20 mouse cellular contexts compared by ENCODE assay signal in genomic region chr15:80037255-80038109, GRCm38 (mm10). TPM values are rescaled to one million over a fixed set of nuclear protein-coding genes. Genes with fewer than 3 reads are reported as not detected.
DNase-seq lines count a peak whose midpoint lies in the region; ATAC-seq and TF ChIP-seq lines count a peak whose summit lies in the region.
"Had no signal": no experiment of that assay in that cellular context is flagged by ENCODE, and none has a peak within 500 bp of the region (broad histone marks: within the 10 kb centered on the region; RNA-seq: fewer than 3 reads in every experiment).

No protein-coding gene starts in this region.

- H3K4me2 ChIP-seq in heart, embryonic 15.5 days, result no peak overlapping the region
- no peak overlapping the region for H3K4me2 ChIP-seq in heart, embryonic 11.5 days
- H3K4me2 ChIP-seq in lung, postnatal 0 days (replicated peaks; ENCODE audit: low read depth, low read length), result no peak overlapping the region
- H3K4me2 ChIP-seq: forebrain, embryonic 12.5 days; limb, embryonic 12.5 days; midbrain, embryonic 15.5 days had no signal

- no peak for TF ChIP-seq CTCF in lung, postnatal 0 days (IDR thresholded peaks at IDR 0.05)
- no peak for TF ChIP-seq CTCF in Patski (IDR thresholded peaks at IDR 0.05)

- in situ Hi-C loops in Patski (cut with MboI; ENCODE audit: low pct_unique_long_range_greater_than_20kb), result no loop called here

- H3K36me3 ChIP-seq in heart, embryonic 15.5 days, result no peaks in the 10 kb centered on the region
- H3K36me3 ChIP-seq in heart, embryonic 11.5 days (ENCODE audit: control insufficient read depth, insufficient read depth, low read length), result no peaks in the 10 kb centered on the region
- no peaks in the 10 kb centered on the region for H3K36me3 ChIP-seq in lung, postnatal 0 days (ENCODE audit: insufficient read depth, low read length)
- H3K36me3 ChIP-seq: forebrain, embryonic 12.5 days; limb, embryonic 12.5 days; midbrain, embryonic 15.5 days had no signal

- POLR2A ChIA-PET in Patski (lab: Charles Lee), result no interaction called here

- 0 out of 2 replicates have a peak, but pooled peaks have one; percentile 20 for TF ChIP-seq EP300 in lung, postnatal 0 days (IDR thresholded peaks at IDR 0.05)

- H3K4me3 ChIP-seq in heart, embryonic 15.5 days, result no peak overlapping the region
- no peak overlapping the region for H3K4me3 ChIP-seq in heart, embryonic 11.5 days (ENCODE audit: low read depth, low read length)
- H3K4me3 ChIP-seq in lung, postnatal 0 days (ENCODE audit: low read depth, low read length), result no peak overlapping the region
- H3K4me3 ChIP-seq: forebrain, embryonic 12.5 days; limb, embryonic 12.5 days; midbrain, embryonic 15.5 days had no signal

- WGBS in heart, embryonic 15.5 days, result 65% methylated on average over 11 of the region's 11 CpGs
- WGBS in heart, embryonic 11.5 days (ENCODE audit: insufficient replicate concordance), result 68% methylated on average over 11 of the region's 11 CpGs
- 62% methylated on average over 11 of the region's 11 CpGs for WGBS in lung, postnatal 0 days

- H3K27me3 ChIP-seq in heart, embryonic 15.5 days, result no peaks in the 10 kb centered on the region
- H3K27me3 ChIP-seq in heart, embryonic 11.5 days (ENCODE audit: control insufficient read depth, insufficient read depth, low read length), result no peaks in the 10 kb centered on the region
- no peaks in the 10 kb centered on the region for H3K27me3 ChIP-seq in lung, postnatal 0 days (replicated peaks; ENCODE audit: insufficient read depth, low read length)
- no peaks in the 10 kb centered on the region for H3K27me3 ChIP-seq in Patski
- H3K27me3 ChIP-seq: forebrain, embryonic 12.5 days; limb, embryonic 12.5 days; midbrain, embryonic 15.5 days had no signal

- ATAC-seq in heart, embryonic 15.5 days (replicated peaks; ENCODE audit: insufficient number of reproducible peaks, insufficient read depth, low FRiP score, low read depth), result no peak
- no peak for ATAC-seq in heart, embryonic 11.5 days (replicated peaks; ENCODE audit: insufficient number of reproducible peaks, low FRiP score, low TSS enrichment)
- peak; percentile 77 for ATAC-seq in lung, postnatal 0 days
- peak; percentile 85 for ATAC-seq in Patski
- ATAC-seq: CD4-positive, CD25-positive, alpha-beta regulatory T cell, adult 4 months; hindbrain, postnatal 0 days; midbrain, embryonic 15.5 days had no signal

- no peaks in the 10 kb centered on the region for H3K9me3 ChIP-seq in heart, embryonic 15.5 days (replicated peaks)
- no peaks in the 10 kb centered on the region for H3K9me3 ChIP-seq in heart, embryonic 11.5 days (replicated peaks; ENCODE audit: control insufficient read depth, low read length)
- no peaks in the 10 kb centered on the region for H3K9me3 ChIP-seq in lung, postnatal 0 days (ENCODE audit: low read length)
- H3K9me3 ChIP-seq: forebrain, embryonic 12.5 days; midbrain, embryonic 15.5 days had no signal

- no peak overlapping the region for H3K9ac ChIP-seq in heart, embryonic 15.5 days
- no peak overlapping the region for H3K9ac ChIP-seq in heart, embryonic 11.5 days (ENCODE audit: low read depth, low read length)
- H3K9ac ChIP-seq in lung, postnatal 0 days (replicated peaks; ENCODE audit: low read depth), result no peak overlapping the region
- H3K9ac ChIP-seq: forebrain, embryonic 12.5 days; limb, embryonic 12.5 days; liver, embryonic 14.5 days; midbrain, embryonic 15.5 days had no signal

- 0 out of 2 replicates have a peak, but pooled peaks cover 3% of the 10 kb centered on the region for H3K4me1 ChIP-seq in heart, embryonic 15.5 days (replicated peaks)
- no peaks in the 10 kb centered on the region for H3K4me1 ChIP-seq in heart, embryonic 11.5 days (ENCODE audit: control insufficient read depth, insufficient read depth, low read length)
- H3K4me1 ChIP-seq in lung, postnatal 0 days (ENCODE audit: insufficient read depth, low read depth, low read length), result no peaks in the 10 kb centered on the region
- H3K4me1 ChIP-seq: forebrain, embryonic 12.5 days; limb, embryonic 12.5 days; midbrain, embryonic 15.5 days had no signal

- CTCF ChIA-PET in Patski (lab: Charles Lee), result interaction anchor here (0.7 to 3.0 kb wide), 4 partner anchors 9 to 29 kb away, joined by 3 to 19 read pairs (median 4); no protein-coding TSS in a partner anchor

- peak overlapping the region; percentile 45 for H3K27ac ChIP-seq in heart, embryonic 15.5 days
- no peak overlapping the region for H3K27ac ChIP-seq in heart, embryonic 11.5 days (ENCODE audit: low read depth, low read length)
- no peak overlapping the region for H3K27ac ChIP-seq in lung, postnatal 0 days (ENCODE audit: low read length)
- H3K27ac ChIP-seq: forebrain, embryonic 12.5 days; hindbrain, postnatal 0 days; limb, embryonic 12.5 days; liver, embryonic 14.5 days; midbrain, embryonic 15.5 days; stomach, postnatal 0 days had no signal

- peak; percentile 51 for DNase-seq in lung, postnatal 0 days (ENCODE audit: low spot score)
- DNase-seq in lung, postnatal 36 days, result no peak
- no peak for DNase-seq in Patski (ENCODE audit: low read depth, low spot score)
- DNase-seq in cerebellum, adult 11-12 months, result no peak
- DNase-seq in frontal cortex, postnatal 25 days (ENCODE audit: low spot score in 2 of 2), result no peak
- DNase-seq: cerebellum, postnatal 14 days; gastrocnemius, postnatal 36 days; heart, postnatal 14 days; kidney, adult 11 months; kidney, postnatal 36 days; right cerebral cortex, postnatal 14 days had no signal

RNA-seq across cellular contexts. Expression of gene Pdgfb, which starts 22.7 kb away (rescaled TPM):
- 3.7 and 4.0 TPM in 2 replicates for polyA plus RNA-seq in heart, embryonic 15.5 days (2015; fragmentation: Nextera tagmentation; extraction: Ambion mirVana)
- 1.3 and 2.0 TPM in 2 replicates for polyA plus RNA-seq in heart, embryonic 11.5 days (2014; fragmentation: Nextera tagmentation; extraction: Ambion mirVana)
- polyA plus RNA-seq in lung, postnatal 0 days (2015; fragmentation: Nextera tagmentation; extraction: Ambion mirVana), result 10.5 and 14.2 TPM in 2 replicates
- polyA plus RNA-seq in Patski (2021), result 96.5 TPM

RNA-seq across cellular contexts. Expression of gene Syngr1, which starts 53.7 kb away (rescaled TPM):
- polyA plus RNA-seq in heart, embryonic 15.5 days (2015; fragmentation: Nextera tagmentation; extraction: Ambion mirVana), result 38.0 and 42.9 TPM in 2 replicates
- 15.2 and 20.7 TPM in 2 replicates for polyA plus RNA-seq in heart, embryonic 11.5 days (2014; fragmentation: Nextera tagmentation; extraction: Ambion mirVana)
- polyA plus RNA-seq in lung, postnatal 0 days (2015; fragmentation: Nextera tagmentation; extraction: Ambion mirVana), result 34.4 and 35.3 TPM in 2 replicates
- polyA plus RNA-seq in Patski (2021), result 91.6 TPM

RNA-seq across cellular contexts. Expression of gene Rpl3, which starts 54.2 kb away (rescaled TPM):
- polyA plus RNA-seq in heart, embryonic 15.5 days (2015; fragmentation: Nextera tagmentation; extraction: Ambion mirVana), result 565 and 609 TPM in 2 replicates
- polyA plus RNA-seq in heart, embryonic 11.5 days (2014; fragmentation: Nextera tagmentation; extraction: Ambion mirVana), result 861 and 879 TPM in 2 replicates
- 554 and 577 TPM in 2 replicates for polyA plus RNA-seq in lung, postnatal 0 days (2015; fragmentation: Nextera tagmentation; extraction: Ambion mirVana)
- 938 TPM for polyA plus RNA-seq in Patski (2021)

Comparison
In these comparisons a context has a peak if more than half of its experiments do, and no peak if none do; other contexts are left out.
1. ATAC-seq: peak in lung, postnatal 0 days (single experiment) and Patski (single experiment); none in heart, embryonic 15.5 days (single experiment) and heart, embryonic 11.5 days (single experiment).